Mouse (Mus musculus): ENCODE measurements at regions not wholly inside any gene's neighbourhood (a gene's known extent, or its start where the extent isn't known, plus 50 kb on each side); places are given as distances from the start of the nearest gene placed in this dataset.

GRCm38 (mm10) chr8:127799849-127800471 is 558.4 kb upstream of the Nrp1 start:
- peaks cover 2% of the 10 kb centered on the region; the same call in 1 of the 2 replicates for H3K4me1 ChIP-seq (ENCODE audit: control insufficient read depth, insufficient read depth, low read length)
- TF ChIP-seq CTCF (IDR thresholded peaks at IDR 0.05; ENCODE audit: extremely low read depth, insufficient read depth, low read length) = no peak
- TF ChIP-seq POLR2A (IDR thresholded peaks at IDR 0.05; ENCODE audit: extremely low read depth, insufficient read depth, low read length) = no peak
- H3K4me3 ChIP-seq (ENCODE audit: insufficient read depth, low read length) = no peak overlapping the region
- H3K27ac ChIP-seq (ENCODE audit: insufficient read depth, low read length) = no peak overlapping the region

GRCm38 (mm10) chr8:127802136-127802535 is 556.3 kb upstream of the Nrp1 start:
- Histone ChIP-seq H3K4me1 (ENCODE audit: control insufficient read depth, insufficient read depth, low read length) (peaks cover 2% of the 10 kb centered on the region; the same call in 1 of the 2 replicates), H3K4me3 (ENCODE audit: insufficient read depth, low read length) (no peak overlapping the region), H3K27ac (ENCODE audit: insufficient read depth, low read length) (no peak overlapping the region)
- no peak for TF ChIP-seq POLR2A (IDR thresholded peaks at IDR 0.05; ENCODE audit: extremely low read depth, insufficient read depth, low read length)
- no peak for TF ChIP-seq CTCF (IDR thresholded peaks at IDR 0.05; ENCODE audit: extremely low read depth, insufficient read depth, low read length)

GRCm38 (mm10) chr8:127802661-127803333 is 555.6 kb upstream of the Nrp1 start:
- Histone ChIP-seq H3K27ac (ENCODE audit: insufficient read depth, low read length) (no peak overlapping the region), H3K4me1 (ENCODE audit: control insufficient read depth, insufficient read depth, low read length) (peaks cover 2% of the 10 kb centered on the region; the same call in 1 of the 2 replicates), H3K4me3 (ENCODE audit: insufficient read depth, low read length) (no peak overlapping the region)
- TF ChIP-seq CTCF (IDR thresholded peaks at IDR 0.05; ENCODE audit: extremely low read depth, insufficient read depth, low read length) (no peak), POLR2A (IDR thresholded peaks at IDR 0.05; ENCODE audit: extremely low read depth, insufficient read depth, low read length) (no peak)

- Histone ChIP-seq H3K4me1 (ENCODE audit: control insufficient read depth, insufficient read depth, low read length) (no peaks in the 10 kb centered on the region), H3K4me3 (ENCODE audit: insufficient read depth, low read length) (no peak overlapping the region), H3K27ac (ENCODE audit: insufficient read depth, low read length) (no peak overlapping the region; the same call in 1 of the 2 replicates)
- TF ChIP-seq POLR2A (IDR thresholded peaks at IDR 0.05; ENCODE audit: extremely low read depth, insufficient read depth, low read length) = no peak
- TF ChIP-seq CTCF (IDR thresholded peaks at IDR 0.05; ENCODE audit: extremely low read depth, insufficient read depth, low read length) = no peak
These were observed 548.9 kb upstream of the Nrp1 start for GRCm38 (mm10) chr8:127809203-127810155.

- H3K4me3 ChIP-seq (ENCODE audit: insufficient read depth, low read length) = no peak overlapping the region
- H3K27ac ChIP-seq (ENCODE audit: insufficient read depth, low read length) = no peak overlapping the region
- TF ChIP-seq POLR2A (IDR thresholded peaks at IDR 0.05; ENCODE audit: extremely low read depth, insufficient read depth, low read length) (no peak), CTCF (IDR thresholded peaks at IDR 0.05; ENCODE audit: extremely low read depth, insufficient read depth, low read length) (no peak)
- H3K4me1 ChIP-seq (ENCODE audit: control insufficient read depth, insufficient read depth, low read length) = no peaks in the 10 kb centered on the region
These were observed 547.1 kb upstream of the Nrp1 start for GRCm38 (mm10) chr8:127811338-127811737.

GRCm38 (mm10) chr8:127814785-127815523 is 543.5 kb upstream of the Nrp1 start:
- H3K4me3 ChIP-seq (ENCODE audit: insufficient read depth, low read length) = no peak overlapping the region
- H3K27ac ChIP-seq (ENCODE audit: insufficient read depth, low read length) = no peak overlapping the region
- TF ChIP-seq CTCF (IDR thresholded peaks at IDR 0.05; ENCODE audit: extremely low read depth, insufficient read depth, low read length) = no peak
- TF ChIP-seq POLR2A (IDR thresholded peaks at IDR 0.05; ENCODE audit: extremely low read depth, insufficient read depth, low read length) = no peak
- no peaks in the 10 kb centered on the region for H3K4me1 ChIP-seq (ENCODE audit: control insufficient read depth, insufficient read depth, low read length)

- H3K27ac ChIP-seq (ENCODE audit: insufficient read depth, low read length) = no peak overlapping the region
- H3K4me1 ChIP-seq (ENCODE audit: control insufficient read depth, insufficient read depth, low read length) = no peaks in the 10 kb centered on the region
- H3K4me3 ChIP-seq (ENCODE audit: insufficient read depth, low read length) = no peak overlapping the region
- TF ChIP-seq POLR2A (IDR thresholded peaks at IDR 0.05; ENCODE audit: extremely low read depth, insufficient read depth, low read length) = no peak
- TF ChIP-seq CTCF (IDR thresholded peaks at IDR 0.05; ENCODE audit: extremely low read depth, insufficient read depth, low read length) = no peak
These were observed 537.6 kb upstream of the Nrp1 start for GRCm38 (mm10) chr8:127820741-127821170.

- TF ChIP-seq POLR2A (IDR thresholded peaks at IDR 0.05; ENCODE audit: extremely low read depth, insufficient read depth, low read length) (no peak), CTCF (IDR thresholded peaks at IDR 0.05; ENCODE audit: extremely low read depth, insufficient read depth, low read length) (no peak)
- H3K4me1 ChIP-seq (ENCODE audit: control insufficient read depth, insufficient read depth, low read length) = no peaks in the 10 kb centered on the region
- H3K27ac ChIP-seq (ENCODE audit: insufficient read depth, low read length) = no peak overlapping the region
- H3K4me3 ChIP-seq (ENCODE audit: insufficient read depth, low read length) = no peak overlapping the region
These were observed 536.8 kb upstream of the Nrp1 start for GRCm38 (mm10) chr8:127821646-127822045.

GRCm38 (mm10) chr8:127825041-127825440 is 533.4 kb upstream of the Nrp1 start:
- TF ChIP-seq CTCF (IDR thresholded peaks at IDR 0.05; ENCODE audit: extremely low read depth, insufficient read depth, low read length) (no peak), POLR2A (IDR thresholded peaks at IDR 0.05; ENCODE audit: extremely low read depth, insufficient read depth, low read length) (no peak)
- no peaks in the 10 kb centered on the region for H3K4me1 ChIP-seq (ENCODE audit: control insufficient read depth, insufficient read depth, low read length)
- no peak overlapping the region for H3K4me3 ChIP-seq (ENCODE audit: insufficient read depth, low read length)
- no peak overlapping the region for H3K27ac ChIP-seq (ENCODE audit: insufficient read depth, low read length)

Data from cortical plate, adult 2 months (tissue).